Mouse (Mus musculus) hindbrain, embryonic 12.5 days (tissue): ENCODE measurements at regions not wholly inside any gene's neighbourhood (a gene's known extent, or its start where the extent isn't known, plus 50 kb on each side); places are given as distances from the start of the nearest gene placed in this dataset.
"Not testable (repeated sequence)": the region's sequence is repeated elsewhere in the genome, so short reads cannot be mapped to it uniquely, and the experiment has no call there.

Experiments used
- ATAC-seq: fragments of 200-750 bp; cut with Nextera tagmentation; 2 replicates; pipeline ENCODE4 v1.8.0; 2017; ENCODE audit warnings: moderate TSS enrichment; ENCODE audit not compliant: low FRiP score
- H3K27ac ChIP-seq: fragments of 300-500 bp; sonication (generic); 2 replicates; pipeline ENCODE4 v1.5.1; 2016; ENCODE audit warnings: mild to moderate bottlenecking
- H3K27me3 ChIP-seq: fragments of 300-500 bp; sonication (generic); 2 replicates; pipeline ENCODE4 v1.6.1; 2016; ENCODE audit warnings: mild to moderate bottlenecking
- H3K36me3 ChIP-seq: fragments of 300-500 bp; sonication (generic); 2 replicates; pipeline ENCODE4 v1.6.1; 2016; ENCODE audit warnings: mild to moderate bottlenecking
- H3K4me1 ChIP-seq: fragments of 300-500 bp; sonication (generic); 2 replicates; pipeline ENCODE4 v1.6.1; 2016
- H3K4me2 ChIP-seq: fragments of 300-500 bp; sonication (generic); replicated peaks from 2 replicates; pipeline ENCODE4 v1.6.1; 2016; ENCODE audit warnings: mild to moderate bottlenecking
- H3K4me3 ChIP-seq: fragments of 300-500 bp; sonication (generic); 2 replicates; pipeline ENCODE4 v1.5.1; 2016; ENCODE audit warnings: mild to moderate bottlenecking
- H3K9ac ChIP-seq: fragments of 300-500 bp; sonication (generic); 2 replicates; pipeline ENCODE4 v1.6.1; 2016; ENCODE audit warnings: mild to moderate bottlenecking, moderate library complexity
- H3K9me3 ChIP-seq: fragments of 300-500 bp; sonication (generic); replicated peaks from 2 replicates; pipeline ENCODE4 v1.6.1; 2016; ENCODE audit warnings: mild to moderate bottlenecking
- WGBS: fragments of 180-500 bp; shearing (Covaris S2); methylation state at CpG from one replicate; pipeline ENCODE4 v1.1.7; 2016; 5-methylcytosine and 5-hydroxymethylcytosine counted together

DNA sequence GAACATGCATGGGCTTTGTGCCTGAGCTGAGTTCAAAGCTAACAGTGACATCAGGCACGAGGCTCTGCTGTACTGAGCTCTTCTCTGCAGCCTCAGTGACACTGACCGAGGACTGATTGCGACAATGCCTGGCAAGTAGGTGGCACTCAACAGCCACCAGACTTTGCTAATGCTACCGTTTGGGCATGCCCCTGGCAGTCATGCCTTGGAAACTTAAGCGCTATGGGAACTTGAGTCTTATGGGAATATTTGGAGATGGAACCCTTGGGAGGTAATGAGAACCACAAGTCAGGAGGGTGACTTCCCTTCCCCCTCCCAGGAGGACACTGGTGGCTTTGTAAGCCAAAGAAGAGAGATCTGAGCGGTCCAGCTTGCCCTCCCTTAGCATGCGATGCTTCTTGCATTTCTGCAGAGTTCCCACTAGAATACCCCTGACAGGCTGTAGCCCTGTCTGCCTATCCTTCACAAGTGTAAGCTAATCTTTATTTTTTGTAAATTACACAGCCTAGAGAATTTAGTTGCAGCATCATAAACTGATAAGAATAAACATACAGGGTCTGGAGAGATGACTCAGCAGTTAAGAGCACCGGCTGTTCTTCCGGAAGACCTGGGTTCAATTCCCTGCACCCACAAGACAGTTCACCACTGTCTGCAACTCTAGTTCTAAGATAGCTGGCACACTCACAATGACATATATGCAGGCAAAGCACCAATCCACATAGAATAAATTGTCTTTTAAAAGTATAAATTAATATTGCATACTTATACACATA lies 86.4 kb upstream of the Commd3 start:
- 0 out of 2 replicates have a peak, but pooled peaks cover 4% of the 10 kb centered on the region for H3K4me1 ChIP-seq
- H3K27ac ChIP-seq, result no peak overlapping the region
- no peaks in the 10 kb centered on the region for H3K9me3 ChIP-seq
- no peaks in the 10 kb centered on the region for H3K36me3 ChIP-seq
- peaks cover 10% of the 10 kb centered on the region; the same call in 1 of the 2 replicates for H3K27me3 ChIP-seq
- no peak overlapping the region for H3K9ac ChIP-seq
- H3K4me3 ChIP-seq, result no peak overlapping the region
- no peak for ATAC-seq
- no peak overlapping the region for H3K4me2 ChIP-seq
- 40% methylated on average over 9 of the region's 9 CpGs for WGBS

DNA sequence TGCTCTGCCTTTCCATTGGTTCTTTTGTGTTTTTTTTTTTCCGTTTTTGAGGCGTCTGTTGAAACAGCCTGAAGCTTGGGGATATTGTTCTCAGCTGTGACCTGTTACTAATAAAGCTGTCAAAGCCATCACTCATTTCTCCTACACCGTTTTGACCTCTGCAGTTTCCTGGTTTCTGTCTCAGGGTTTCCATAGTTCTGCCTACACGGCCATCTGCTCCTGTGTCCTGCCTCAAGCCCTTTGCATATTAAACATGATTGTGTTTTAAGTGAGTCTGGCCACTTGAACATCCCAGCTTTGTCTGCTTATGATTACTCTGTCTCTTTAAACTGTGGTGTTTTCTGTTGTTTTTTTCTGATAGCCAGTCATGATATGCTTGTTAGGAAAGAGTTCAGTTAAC lies 114.1 kb upstream of the Commd3 start:
- Histone ChIP-seq H3K36me3 (no peaks in the 10 kb centered on the region), H3K9ac (no peak overlapping the region), H3K27me3 (no peaks in the 10 kb centered on the region), H3K4me1 (peaks cover 8% of the 10 kb centered on the region), H3K4me3 (no peak overlapping the region), H3K27ac (no peak overlapping the region), H3K4me2 (no peak overlapping the region), H3K9me3 (no peaks in the 10 kb centered on the region)
- WGBS, result 25% methylated on average over 4 of the region's 4 CpGs
- no peak for ATAC-seq

DNA sequence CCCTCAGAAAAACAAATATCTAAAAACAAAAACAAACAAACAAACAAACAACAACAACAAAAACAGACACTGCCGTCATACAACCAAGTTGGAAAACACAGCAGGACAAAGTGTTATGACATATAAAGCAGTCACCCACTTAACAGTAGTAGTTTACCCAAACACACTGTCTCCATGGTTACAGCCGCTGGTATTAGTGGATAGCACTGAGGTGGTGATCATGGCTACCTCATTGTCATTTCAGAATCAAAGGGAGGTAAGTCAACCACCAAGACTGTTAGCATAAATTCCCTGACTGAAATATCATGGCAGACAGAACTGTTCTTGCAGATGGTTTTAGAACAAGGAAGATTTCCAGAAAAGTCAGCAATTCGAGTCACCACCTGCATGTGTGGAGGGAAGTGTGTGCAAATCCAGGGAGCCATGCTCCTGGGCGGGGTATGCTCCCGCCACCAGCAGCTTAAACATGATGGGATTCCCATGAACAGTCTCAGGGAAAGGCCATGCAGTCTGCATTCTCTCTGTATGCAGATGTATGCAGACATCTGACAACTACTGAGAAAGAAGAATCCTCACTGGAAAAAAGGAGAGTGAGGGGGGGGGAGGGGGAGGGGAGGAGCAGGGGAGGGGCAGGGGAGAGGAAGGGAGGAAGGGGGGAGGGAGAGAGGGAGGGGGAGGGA lies 124.1 kb upstream of the Commd3 start:
- Histone ChIP-seq H3K36me3 (no peaks in the 10 kb centered on the region), H3K27ac (no peak overlapping the region), H3K9ac (no peak overlapping the region), H3K9me3 (no peaks in the 10 kb centered on the region), H3K4me1 (no peaks in the 10 kb centered on the region), H3K4me2 (no peak overlapping the region), H3K27me3 (no peaks in the 10 kb centered on the region), H3K4me3 (no peak overlapping the region)
- 73% methylated on average over 5 of the region's 5 CpGs for WGBS
- peak; percentile 54; the same call in 1 of the 2 replicates for ATAC-seq

DNA sequence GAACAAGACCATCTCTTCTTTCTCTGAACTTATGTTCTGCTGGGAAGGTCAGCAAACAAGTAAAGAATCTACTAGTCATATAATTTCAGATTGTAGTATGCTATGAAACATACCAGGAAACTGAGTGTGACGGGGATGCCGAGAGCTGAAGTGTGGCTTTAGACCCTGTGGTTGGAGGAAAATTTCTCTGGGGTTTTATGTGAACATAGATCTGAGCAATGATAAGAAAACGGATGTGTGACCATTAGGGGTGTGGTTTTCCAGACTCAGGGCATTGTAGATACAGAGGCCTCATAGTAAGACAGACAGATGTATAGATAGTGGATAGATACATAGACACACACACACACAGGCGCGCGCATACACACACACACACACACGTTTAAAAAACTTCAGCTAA lies 131.8 kb upstream of the Dnajc1 start:
- WGBS, result 87% methylated on average over 7 of the region's 7 CpGs
- H3K36me3 ChIP-seq, result no peaks in the 10 kb centered on the region
- H3K4me3 ChIP-seq, result no peak overlapping the region
- no peaks in the 10 kb centered on the region for H3K27me3 ChIP-seq
- H3K9me3 ChIP-seq, result no peaks in the 10 kb centered on the region
- no peak overlapping the region for H3K4me2 ChIP-seq
- no peak overlapping the region for H3K9ac ChIP-seq
- no peaks in the 10 kb centered on the region for H3K4me1 ChIP-seq
- H3K27ac ChIP-seq, result no peak overlapping the region
- no peak for ATAC-seq

DNA sequence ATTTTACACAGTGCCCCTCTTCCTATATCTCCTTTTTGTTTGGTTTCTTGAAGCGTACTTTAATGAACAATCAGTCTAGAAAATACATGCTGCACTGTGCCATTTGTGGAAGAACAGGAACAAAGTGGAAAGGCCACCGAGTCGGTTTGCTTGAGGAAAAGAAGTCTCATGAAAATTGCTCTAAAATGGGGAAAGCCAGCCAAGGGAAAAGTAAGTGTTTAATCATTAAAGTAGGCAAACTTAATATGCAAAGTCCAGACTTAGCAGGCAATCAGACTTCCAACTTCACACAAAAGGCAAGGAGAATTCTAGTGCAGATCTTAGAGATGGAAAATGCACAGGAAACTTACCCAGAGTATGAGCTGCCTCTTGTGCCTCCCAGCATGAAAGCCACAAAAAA lies 131.3 kb upstream of the Dnajc1 start:
- no peaks in the 10 kb centered on the region for H3K9me3 ChIP-seq
- H3K27ac ChIP-seq, result no peak overlapping the region
- ATAC-seq, result no peak
- no peak overlapping the region for H3K4me3 ChIP-seq
- no peak overlapping the region for H3K4me2 ChIP-seq
- no peaks in the 10 kb centered on the region for H3K27me3 ChIP-seq
- no peaks in the 10 kb centered on the region for H3K36me3 ChIP-seq
- WGBS, result 79% methylated on average over 3 of the region's 3 CpGs
- H3K9ac ChIP-seq, result no peak overlapping the region
- H3K4me1 ChIP-seq, result no peaks in the 10 kb centered on the region

DNA sequence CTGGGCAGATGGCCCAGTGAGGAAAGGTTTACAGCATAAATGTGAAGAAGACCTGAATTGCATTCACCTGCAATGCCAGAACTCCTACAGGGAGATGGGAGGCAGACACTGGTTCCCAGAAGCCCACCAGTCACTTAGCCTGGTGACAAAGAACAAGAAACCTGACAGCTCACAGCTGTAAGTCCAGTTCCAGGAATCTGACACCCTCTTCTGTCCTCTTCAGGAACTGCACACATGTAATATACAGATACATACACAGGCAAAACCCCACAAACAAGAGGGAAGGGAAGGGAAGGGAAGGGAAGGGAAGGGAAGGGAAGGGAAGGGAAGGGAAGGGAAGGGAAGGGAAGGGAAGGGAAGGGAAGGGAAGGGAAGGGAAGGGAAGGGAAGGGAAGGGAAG lies 120.8 kb upstream of the Dnajc1 start:
- H3K4me2 ChIP-seq, result no peak overlapping the region
- H3K9me3 ChIP-seq, result no peaks in the 10 kb centered on the region
- H3K27ac ChIP-seq, result no peak overlapping the region
- no peaks in the 10 kb centered on the region for H3K27me3 ChIP-seq
- no peak for ATAC-seq
- H3K36me3 ChIP-seq, result no peaks in the 10 kb centered on the region
- no peak overlapping the region for H3K9ac ChIP-seq
- no peak overlapping the region for H3K4me3 ChIP-seq
- H3K4me1 ChIP-seq, result no peaks in the 10 kb centered on the region

DNA sequence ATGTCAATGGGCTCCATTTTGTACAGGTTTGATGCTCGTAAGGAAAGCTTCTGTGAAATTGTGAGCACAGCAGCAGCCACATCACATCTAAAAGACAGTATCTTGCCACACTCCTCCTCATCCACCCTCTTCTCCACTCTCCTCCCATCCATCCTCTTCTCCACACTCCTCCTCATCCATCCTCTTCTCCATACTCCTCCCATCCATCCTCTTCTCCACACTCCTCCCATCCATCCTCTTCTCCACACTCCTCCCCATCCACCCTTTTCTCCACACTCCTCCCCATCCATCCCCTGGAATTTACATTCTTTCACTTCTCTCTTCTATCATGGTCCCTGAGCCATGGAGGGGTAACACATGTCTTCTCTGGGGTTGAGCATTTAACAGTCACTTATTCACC lies 116.7 kb upstream of the Dnajc1 start:
- H3K9me3 ChIP-seq, result no peaks in the 10 kb centered on the region
- H3K4me2 ChIP-seq, result no peak overlapping the region
- no peak for ATAC-seq
- WGBS, result 91% methylated on average over 1 of the region's 1 CpGs
- no peak overlapping the region for H3K27ac ChIP-seq
- no peaks in the 10 kb centered on the region for H3K4me1 ChIP-seq
- H3K27me3 ChIP-seq, result no peaks in the 10 kb centered on the region
- no peak overlapping the region for H3K4me3 ChIP-seq
- H3K9ac ChIP-seq, result no peak overlapping the region
- H3K36me3 ChIP-seq, result no peaks in the 10 kb centered on the region

DNA sequence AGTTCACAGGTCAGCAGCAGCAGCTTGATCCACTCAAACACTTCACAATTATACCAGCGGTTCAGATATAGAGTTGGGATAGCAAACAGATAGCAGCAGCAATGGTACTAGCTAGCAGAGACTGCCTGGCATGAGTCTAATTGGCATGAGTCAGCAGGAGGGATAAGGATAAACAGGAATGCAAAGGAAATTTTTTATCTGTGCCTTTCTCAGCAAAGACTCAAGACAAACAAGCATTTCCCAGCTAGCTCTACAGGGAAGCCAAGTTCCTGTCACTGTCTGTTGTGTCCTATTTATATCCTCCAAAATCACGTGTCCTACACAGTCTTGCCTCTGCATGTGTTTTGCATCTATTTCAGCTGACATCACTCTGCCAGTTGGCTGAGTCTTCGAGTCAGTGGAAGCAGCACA lies 80.7 kb upstream of the Dnajc1 start:
- H3K27ac ChIP-seq, result no peak overlapping the region
- H3K36me3 ChIP-seq, result no peaks in the 10 kb centered on the region
- H3K4me2 ChIP-seq, result no peak overlapping the region
- no peak overlapping the region for H3K4me3 ChIP-seq
- no peaks in the 10 kb centered on the region for H3K4me1 ChIP-seq
- whole genome bisulfite sequencing, result 72% methylated on average over 3 of the region's 3 CpGs
- H3K9ac ChIP-seq, result no peak overlapping the region
- no peaks in the 10 kb centered on the region for H3K9me3 ChIP-seq
- no peak for ATAC-seq
- no peaks in the 10 kb centered on the region for H3K27me3 ChIP-seq

DNA sequence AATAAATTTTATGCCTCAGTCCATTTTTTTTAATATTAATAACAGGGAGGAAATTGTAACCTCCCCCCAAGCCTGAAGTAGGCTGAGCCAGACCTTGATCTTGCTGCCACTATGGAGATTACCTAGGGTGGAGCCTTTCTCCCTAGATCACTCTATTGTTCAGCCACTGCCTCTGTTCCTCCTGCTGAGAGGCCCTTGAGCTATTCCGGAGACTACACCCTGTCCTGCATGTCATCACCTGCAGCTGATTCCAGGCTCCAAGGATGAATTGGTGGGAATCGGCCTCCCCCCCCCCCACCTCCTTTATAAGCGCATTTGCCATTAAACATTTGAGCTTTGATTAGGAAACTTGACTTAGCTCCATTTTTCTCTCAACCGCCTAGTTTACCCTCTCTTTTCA lies 68.3 kb upstream of the Dnajc1 start:
- H3K9me3 ChIP-seq, result peaks cover 9% of the 10 kb centered on the region; the same call in 1 of the 2 replicates
- H3K27me3 ChIP-seq, result no peaks in the 10 kb centered on the region
- H3K27ac ChIP-seq, result no peak overlapping the region
- no peak overlapping the region for H3K9ac ChIP-seq
- no peak overlapping the region for H3K4me2 ChIP-seq
- ATAC-seq, result no peak
- no peaks in the 10 kb centered on the region for H3K4me1 ChIP-seq
- no peak overlapping the region for H3K4me3 ChIP-seq
- no peaks in the 10 kb centered on the region for H3K36me3 ChIP-seq
- 88% methylated on average over 4 of the region's 4 CpGs for WGBS

DNA sequence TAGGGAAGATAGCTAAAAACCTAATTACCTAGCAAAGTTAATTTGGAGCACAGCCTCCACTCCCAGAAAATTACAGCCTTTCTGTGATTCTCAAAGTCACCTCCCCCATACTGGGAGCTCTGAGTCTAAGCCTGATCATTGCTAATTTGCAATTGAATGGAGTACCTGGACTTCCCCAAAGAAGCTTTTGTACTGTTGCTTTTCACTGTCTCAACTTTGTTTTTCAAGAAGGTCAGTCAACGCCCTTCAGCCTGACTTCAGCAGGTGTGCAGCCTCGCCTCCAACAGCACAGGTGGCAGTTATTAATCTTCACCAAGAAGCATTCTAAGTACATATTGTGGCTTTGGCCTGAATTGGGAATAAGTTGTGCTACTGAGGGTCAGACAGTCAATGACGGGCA lies 67.7 kb upstream of the Dnajc1 start:
- H3K9me3 ChIP-seq, H3K27me3 ChIP-seq, H3K4me3 ChIP-seq, ATAC-seq, H3K36me3 ChIP-seq, H3K4me1 ChIP-seq, H3K4me2 ChIP-seq, H3K27ac ChIP-seq, H3K9ac ChIP-seq: not testable (repeated sequence)
- WGBS, result 76% methylated on average over 3 of the region's 3 CpGs

DNA sequence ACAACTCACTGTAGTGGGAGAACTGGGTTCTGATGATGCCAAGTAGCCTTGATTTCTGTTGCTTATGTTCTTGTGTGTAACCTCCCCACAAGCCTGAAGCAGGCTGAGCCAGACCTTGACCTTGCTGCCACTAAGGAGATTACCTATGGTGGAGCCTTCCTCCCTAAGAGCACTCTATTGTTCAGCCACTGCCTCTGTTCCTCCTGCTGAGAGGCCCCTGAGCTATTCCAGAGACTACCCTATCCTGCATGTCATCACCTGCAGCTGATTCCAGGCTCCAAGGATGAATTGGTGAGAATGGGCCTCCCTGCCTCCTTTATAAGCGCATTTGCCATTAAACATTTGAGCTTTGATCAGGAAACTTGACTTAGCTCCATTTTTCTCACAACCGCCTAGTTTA lies 60.8 kb upstream of the Dnajc1 start:
- not testable (repeated sequence) for H3K36me3 ChIP-seq, H3K4me3 ChIP-seq, H3K9me3 ChIP-seq, H3K4me2 ChIP-seq, H3K27ac ChIP-seq, H3K27me3 ChIP-seq, ATAC-seq, H3K9ac ChIP-seq, H3K4me1 ChIP-seq
- WGBS, result 37% methylated on average over 2 of the region's 2 CpGs

DNA sequence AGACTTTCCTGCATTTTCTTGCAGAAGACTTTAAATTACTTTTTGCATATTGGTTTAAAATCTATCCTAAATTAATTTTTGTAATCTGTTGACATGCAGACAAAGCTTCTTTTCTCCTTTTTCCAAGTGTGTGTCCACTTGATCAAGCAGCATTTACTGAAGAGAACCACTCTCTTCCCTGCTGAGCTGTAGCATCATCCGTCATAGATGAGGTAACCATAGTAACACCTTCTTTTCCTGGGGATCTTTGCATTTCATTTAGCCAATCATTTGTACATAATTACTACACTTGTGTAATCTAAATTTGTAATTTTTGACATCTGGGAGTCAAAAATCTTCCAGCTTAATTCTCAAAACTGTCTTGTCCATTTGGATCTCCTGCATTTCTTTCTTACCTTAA lies 53.2 kb upstream of the Dnajc1 start:
- no peak overlapping the region for H3K9ac ChIP-seq
- no peaks in the 10 kb centered on the region for H3K9me3 ChIP-seq
- no peak overlapping the region for H3K4me2 ChIP-seq
- no peak for ATAC-seq
- 43% methylated on average over 1 of the region's 1 CpGs for WGBS
- H3K27me3 ChIP-seq, result no peaks in the 10 kb centered on the region
- no peaks in the 10 kb centered on the region for H3K36me3 ChIP-seq
- no peaks in the 10 kb centered on the region for H3K4me1 ChIP-seq
- H3K27ac ChIP-seq, result no peak overlapping the region
- H3K4me3 ChIP-seq, result no peak overlapping the region
